Mouse (Mus musculus) heart, adult 9 months (tissue): ENCODE results near the gene Chek2.

Experiments used
- DNase-seq, 2 experiments: peaks; one replicate each; pipeline ENCODE4 v3.0.0; 2022; ENCODE audit warnings: low spot score in 2 of 2

Chek2 gene

DNA sequence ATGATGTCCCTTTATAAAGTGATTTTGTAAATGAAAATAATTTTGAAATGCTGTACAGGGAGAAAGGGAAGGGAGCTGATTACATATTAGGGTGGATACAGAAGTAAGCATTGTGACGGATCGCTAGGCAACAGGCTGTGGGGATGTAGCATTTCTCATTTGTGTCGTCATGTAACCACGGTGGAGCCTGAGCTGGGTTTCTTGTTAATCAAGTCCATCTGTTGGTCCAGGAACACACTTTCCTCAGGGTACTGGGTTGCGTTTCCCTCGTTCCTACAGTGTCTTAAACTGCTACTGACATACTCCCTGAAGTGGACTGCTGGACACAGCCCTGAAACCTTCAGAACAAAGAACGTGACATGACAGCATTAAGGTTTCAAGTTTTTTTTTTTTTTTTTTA is 58.4 kb downstream of the Chek2 start:
- DNase-seq = no peak

DNA sequence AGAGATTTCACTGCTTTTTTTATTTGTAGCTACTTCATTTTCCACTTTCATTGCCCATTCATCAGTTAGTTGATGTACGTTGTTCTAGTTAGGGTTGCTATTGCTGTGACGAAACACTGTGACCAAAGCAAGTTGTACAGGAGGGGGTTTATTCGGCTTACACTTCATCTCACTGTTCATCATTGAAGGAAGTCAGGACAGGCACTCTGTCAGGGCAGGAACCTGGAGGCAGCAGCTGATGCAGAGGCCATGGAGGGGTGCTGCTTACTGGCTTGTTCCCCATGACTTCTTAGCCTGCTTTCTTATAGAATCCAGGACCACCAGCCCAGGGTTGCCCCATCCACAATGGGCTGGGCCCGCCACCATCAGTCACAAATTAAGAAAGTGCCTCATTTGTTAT is 59.0 kb downstream of the Chek2 start:
- DNase-seq = no peak

DNA sequence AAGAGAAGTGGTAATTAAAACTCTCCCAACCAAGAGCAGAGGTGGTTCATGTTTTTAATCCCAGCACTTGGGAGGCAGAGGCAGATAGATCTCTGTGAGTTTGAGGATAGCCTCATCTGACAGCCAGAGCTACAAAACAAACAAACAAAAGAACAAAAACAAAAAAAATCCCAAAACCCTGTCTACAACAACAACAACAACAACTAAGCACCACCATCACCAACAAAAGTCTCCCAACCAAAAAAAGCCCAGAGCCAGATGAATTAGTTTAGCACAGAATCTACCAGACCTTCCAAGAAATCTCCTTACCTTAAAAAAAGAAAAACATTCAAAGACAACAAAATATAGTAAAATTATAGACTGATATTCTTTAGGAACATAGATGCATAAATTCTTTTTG is 60.6 kb downstream of the Chek2 start:
- DNase-seq = no peak

DNA sequence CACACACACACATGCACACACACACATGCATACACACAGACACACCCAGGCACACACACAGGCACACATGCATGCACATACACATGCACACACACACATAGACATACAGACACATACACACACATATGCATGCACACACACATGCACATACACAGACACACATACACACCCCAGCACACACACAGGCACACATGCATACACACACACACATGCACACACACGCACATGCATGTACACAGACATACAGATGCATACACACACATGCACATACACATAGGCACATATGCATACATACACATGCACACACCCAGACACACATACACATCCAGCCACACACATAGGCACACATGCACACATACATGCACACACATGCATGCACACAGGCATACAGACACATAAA is 66.9 kb downstream of the Chek2 start:
- DNase-seq = no peak

DNA sequence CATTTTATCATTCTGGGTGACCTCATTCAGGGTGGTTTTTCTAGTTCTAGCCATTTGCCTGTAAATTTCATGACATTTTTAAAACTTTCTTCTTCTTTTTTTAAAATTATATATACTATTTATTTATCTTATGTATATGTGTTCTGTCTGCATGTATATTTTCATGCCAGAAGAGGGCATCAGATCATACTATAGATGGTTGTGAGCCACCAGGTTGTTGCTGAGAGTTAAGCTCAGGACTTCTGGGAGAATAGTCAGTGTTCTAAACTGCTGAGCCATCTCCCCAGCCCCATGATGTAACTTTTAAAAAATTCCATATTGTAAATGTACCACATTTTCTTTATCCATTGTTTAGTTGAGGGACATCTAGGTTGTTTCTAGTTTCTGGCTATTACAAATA is 69.1 kb downstream of the Chek2 start:
- no peak for DNase-seq

DNA sequence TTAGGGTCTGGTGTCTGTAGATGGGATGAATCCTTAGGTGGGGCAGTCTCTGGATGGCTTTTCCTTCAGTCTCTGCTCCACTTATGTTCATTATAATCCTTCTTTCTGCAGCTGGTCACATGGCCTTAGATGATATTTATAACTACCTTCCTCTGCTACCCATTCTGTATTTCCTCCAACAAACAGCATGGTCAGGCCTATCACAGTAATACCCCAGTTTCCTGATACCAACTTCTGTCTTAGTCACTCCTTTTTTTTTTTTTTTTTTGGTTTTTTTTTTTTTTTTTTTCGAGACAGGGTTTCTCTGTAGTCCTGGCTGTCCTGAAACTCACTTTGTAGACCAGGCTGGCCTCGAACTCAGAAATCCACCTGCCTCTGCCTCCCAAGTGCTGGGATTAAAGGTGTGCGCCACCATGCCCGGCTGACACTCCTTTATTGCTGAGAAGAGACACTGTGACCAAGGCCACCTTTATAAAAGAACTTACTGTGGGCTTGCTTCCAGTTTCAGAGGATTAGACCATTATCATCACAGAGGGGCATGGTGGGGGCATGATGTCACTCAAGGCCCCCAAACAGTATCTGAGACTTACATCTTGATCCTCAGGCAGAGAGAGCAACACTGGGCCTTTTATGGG is 70.3 kb downstream of the Chek2 start:
- no peak for DNase-seq

DNA sequence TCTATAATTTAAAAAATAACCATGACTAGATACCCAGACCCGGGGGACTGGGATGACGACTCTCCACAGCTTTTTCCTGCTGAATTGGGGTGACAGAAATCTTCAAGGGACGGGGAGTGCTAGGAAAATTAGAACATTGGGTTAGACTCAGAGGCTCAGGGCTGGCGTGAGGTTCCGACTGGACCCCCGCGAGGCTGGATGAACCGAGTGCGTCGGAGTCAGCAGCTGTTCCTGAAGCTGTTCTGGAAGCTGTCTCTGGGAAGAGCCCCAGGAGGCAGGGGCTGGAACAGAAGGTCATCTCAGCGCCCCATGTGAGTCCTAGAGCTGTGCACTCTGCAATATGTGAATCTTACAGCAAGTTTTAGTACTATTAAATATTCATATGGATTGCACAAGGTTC is 75.1 kb downstream of the Chek2 start:
- DNase-seq = peak; percentile 12 to 16

DNA sequence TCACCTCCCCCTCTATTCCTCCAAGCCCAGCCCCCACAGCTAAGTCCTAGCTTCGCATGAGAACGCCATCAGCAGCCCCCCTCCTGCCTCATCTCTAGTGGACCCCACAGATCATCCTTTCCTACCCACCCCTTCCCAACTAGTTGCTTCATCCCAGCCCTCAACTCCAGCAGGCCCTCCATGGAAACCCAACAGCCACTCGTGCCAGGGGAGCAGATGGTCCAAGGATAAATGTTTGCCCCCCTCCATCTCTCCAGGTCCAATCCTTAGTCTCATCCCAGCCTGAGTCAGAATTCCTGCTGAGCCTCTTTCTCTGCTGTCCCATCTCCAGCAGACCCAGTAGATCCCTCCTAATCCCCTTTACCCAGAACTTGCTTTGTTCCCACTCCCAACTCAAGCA is 76.5 kb downstream of the Chek2 start:
- no peak for DNase-seq

DNA sequence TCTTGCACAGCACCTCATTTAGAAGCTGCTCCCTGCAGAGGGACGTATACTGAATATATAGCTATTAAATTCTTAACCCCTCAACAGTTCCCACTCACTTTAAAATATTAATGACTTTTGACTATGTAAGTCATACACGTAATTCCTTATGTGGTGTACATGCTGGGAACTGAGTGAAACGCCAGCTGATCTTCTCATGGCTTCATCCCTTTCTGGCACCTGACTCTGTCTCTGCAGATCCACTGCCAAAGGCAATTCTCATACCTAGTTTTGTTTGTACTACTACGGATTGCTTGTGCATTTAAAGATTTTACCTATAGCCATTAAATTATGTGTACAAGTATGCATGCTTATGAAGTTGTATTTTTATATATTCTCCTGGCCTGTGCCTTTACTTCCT is 79.8 kb downstream of the Chek2 start:
- no peak for DNase-seq

DNA sequence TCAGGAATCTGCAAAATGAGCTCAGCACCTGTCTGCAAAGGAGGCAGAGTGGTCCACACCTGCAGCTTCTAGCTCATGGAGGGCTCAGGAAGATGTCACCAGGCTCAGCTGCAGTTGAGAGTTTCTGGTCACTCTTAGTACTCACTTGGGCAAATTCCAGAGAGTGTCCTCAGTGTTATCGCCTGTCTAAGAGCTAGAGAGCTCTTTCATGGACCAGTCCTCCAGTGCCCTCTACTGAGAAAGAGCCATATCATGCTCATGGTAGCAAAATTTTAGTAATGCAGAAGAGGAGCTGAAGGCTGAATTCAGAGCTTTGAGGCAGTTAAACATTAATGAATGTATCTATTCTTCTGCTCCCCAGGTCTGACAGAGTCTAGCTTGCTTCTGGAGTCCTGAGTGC is 83.6 kb downstream of the Chek2 start:
- DNase-seq = peak; percentile 37 to 52
